Mouse (Mus musculus) megakaryocyte progenitor cell, adult 5-6 weeks (primary cell): ENCODE measurements around the gene Zfp687. TPM values are rescaled to one million over a fixed set of nuclear protein-coding genes. Genes with fewer than 3 reads are reported as not detected.
"Not testable (repeated sequence)": the region's sequence is repeated elsewhere in the genome, so short reads cannot be mapped to it uniquely, and the experiment has no call there.

Experiments used
- ATAC-seq: replicated peaks from 2 replicates; pipeline ENCODE4 v1.8.0; 2016; ENCODE audit warnings: mild to moderate bottlenecking, moderate TSS enrichment, inconsistent platforms; ENCODE audit not compliant: poor library complexity
- total RNA-seq, 2 experiments: library from RNA; stranded (forward) in 1 of 2; stranded (reverse) in 1 of 2; fragments of 157-497, 149-512 nt in 1 of 2; fragments of 200-1000 nt in 1 of 2; gene quantifications; 2 replicates each; pipeline versions ENCODE4 v1.2.3 to v1.2.4; 2015 to 2017

The Zfp687 gene
- total RNA-seq (2015) (15.8 and 21.5 TPM in 2 replicates), total RNA-seq (2017) (19.6 and 21.3 TPM in 2 replicates)

DNA sequence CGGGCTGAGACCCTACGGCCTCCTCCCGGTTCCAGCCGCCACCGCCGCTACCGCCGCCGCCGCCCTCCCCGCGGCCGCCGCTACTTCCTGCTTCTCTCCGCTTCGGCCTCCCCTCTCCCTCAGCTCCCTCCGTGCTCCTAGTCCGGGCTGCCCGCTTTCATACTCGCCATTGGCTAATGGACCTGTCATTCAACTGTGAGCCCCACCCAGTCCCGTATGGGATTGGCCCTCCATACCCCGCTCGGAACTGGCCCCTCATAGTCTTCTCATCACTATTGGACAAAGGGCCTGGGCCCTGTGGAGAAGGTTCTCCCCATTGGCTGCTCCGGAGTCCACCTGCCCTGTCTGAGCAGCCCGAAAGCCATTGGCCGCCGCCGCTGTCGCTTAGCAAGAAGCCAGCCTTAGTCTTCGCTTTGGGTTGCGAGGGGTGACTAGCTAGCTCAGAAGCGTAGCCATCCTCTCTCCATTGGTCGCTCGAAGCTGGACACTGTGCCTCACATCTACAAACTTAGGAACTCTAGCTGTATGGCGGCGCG is at the start of gene Zfp687:
Gene Zfp687, minus strand, starts transcription at position 112 of the 536 bp plus-strand sequence.
- ATAC-seq = peak; percentile 73

DNA sequence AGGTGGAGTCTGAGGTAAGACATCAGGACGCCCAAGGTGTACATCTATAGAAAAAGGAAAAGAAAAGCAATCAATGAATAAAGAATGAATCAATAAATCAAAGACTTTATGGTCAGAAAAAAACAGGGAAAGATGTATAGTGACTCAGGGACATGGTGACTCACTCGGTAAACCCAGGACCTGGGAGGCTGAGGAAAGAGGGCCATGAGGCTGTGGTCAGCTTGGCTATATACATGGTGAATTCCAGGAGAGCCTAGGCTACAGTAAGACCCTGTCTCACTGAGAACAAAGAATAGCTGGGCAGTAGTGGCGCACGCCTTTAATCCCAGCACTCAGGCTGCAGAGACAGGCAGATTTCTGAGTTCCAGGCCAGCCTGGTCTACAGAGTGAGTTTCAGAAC is 48.5 kb upstream of the Zfp687 start:
- ATAC-seq = no peak

- ATAC-seq = no peak
Observed at GRCm38 (mm10) chr3:95058078-95058477, 42.8 kb upstream of the Zfp687 start.

GRCm38 (mm10) chr3:95056275-95056674 is 41.0 kb upstream of the Zfp687 start:
- ATAC-seq = peak; percentile 67

GRCm38 (mm10) chr3:95054481-95055260 is 39.4 kb upstream of the Zfp687 start:
- ATAC-seq = peak; percentile 65

- ATAC-seq = peak; percentile 56
Observed at GRCm38 (mm10) chr3:95053701-95054100, 38.5 kb upstream of the Zfp687 start.

- peak; percentile 53 for ATAC-seq
Observed at GRCm38 (mm10) chr3:95052959-95053358, 37.7 kb upstream of the Zfp687 start.

DNA sequence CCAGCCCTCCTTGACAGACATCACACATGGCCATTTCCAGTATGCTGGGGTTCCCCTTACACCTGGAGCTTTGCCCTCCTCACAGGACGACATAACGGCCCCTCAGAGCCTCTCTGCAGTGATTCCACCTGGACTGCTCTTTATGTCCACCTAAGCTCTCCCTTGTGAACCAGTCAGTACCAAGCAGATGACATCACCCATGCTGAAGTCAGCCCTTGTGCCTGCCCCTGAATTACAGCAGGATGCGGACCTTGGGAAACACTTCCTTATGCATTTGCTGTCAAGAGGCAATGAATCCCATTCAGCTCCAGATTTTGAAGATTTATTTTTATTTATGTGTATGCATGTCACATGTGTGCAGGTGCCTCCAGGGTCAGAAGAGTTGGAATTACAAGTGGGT is 32.7 kb upstream of the Zfp687 start:
- ATAC-seq = no peak

- ATAC-seq = no peak; the same call in 1 of the 2 replicates
Observed at GRCm38 (mm10) chr3:95046462-95047057, 31.3 kb upstream of the Zfp687 start.

DNA sequence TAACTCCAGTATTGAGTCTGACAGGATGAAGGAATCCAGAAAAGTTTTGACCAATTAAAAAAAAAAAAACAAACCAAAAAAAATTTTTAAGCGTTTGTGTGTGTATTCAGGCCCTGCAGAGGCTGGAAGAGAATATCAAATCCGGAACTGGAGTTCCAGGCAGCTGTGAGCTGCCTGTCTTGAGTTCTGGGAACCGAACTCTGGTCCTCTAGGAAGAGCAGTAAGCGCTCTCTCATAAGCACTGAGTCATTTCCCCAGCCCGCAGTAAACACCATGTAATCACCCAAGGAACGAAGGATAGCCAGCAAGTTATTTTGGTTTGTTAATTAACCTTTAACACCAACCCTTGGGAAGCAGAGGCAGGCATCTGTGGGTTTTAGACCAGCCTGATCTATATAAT is 28.0 kb upstream of the Zfp687 start:
- ATAC-seq = no peak

- ATAC-seq = peak; percentile 65
Observed at GRCm38 (mm10) chr3:95042838-95043229, 27.6 kb upstream of the Zfp687 start.

GRCm38 (mm10) chr3:95042166-95042837 is 27.1 kb upstream of the Zfp687 start, which contains the start of gene Psmd4:
Psmd4 (minus strand) TSS chr3:95042614.
- peak; percentile 98 for ATAC-seq

DNA sequence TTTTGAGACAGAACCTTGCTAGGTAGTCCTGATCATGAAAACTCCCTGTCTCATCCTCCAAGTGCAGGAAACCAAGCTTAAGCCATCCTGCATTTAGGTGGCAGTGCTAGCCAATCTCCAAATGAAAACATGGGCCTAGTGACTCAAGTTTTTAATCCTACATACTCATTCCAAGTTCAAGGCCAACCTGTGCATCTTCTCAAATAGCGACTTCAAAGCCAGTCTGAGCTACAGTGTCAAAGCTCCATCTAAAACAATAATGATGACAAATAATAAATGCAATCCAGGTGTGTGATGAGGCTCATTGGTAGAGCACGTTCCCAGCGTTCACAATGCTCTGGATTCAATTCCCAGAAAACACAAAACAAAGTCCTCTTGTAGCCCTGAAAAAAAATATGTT is 26.4 kb upstream of the Zfp687 start:
- ATAC-seq = no peak

GRCm38 (mm10) chr3:95029953-95030352 is 14.7 kb upstream of the Zfp687 start:
- 0 out of 2 replicates have a peak, but pooled peaks have one; percentile 43 for ATAC-seq

- ATAC-seq = not testable (repeated sequence)
Observed at GRCm38 (mm10) chr3:95029291-95029827, 14.1 kb upstream of the Zfp687 start.

DNA sequence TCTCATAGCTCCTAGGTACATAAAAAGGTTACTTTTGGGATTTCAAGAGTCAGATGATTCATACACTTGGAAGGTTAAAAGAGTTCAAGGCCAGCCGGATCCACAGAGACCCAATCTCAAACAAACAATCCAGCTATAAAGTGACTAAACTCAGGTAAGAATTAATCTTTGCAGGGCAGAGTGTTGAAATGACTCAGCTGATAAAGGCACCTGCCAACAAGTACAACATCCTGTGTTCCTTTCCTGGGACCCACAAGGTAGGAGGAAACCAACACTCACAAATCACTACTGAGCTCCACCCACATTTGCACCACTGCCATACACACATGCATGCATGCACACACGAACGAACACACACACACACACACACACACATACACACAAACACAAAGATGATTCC is 13.4 kb upstream of the Zfp687 start:
- ATAC-seq = 0 out of 2 replicates have a peak, but pooled peaks have one; percentile 18

- ATAC-seq = peak; percentile 85
Observed at GRCm38 (mm10) chr3:95027701-95028100, 12.5 kb upstream of the Zfp687 start.

DNA sequence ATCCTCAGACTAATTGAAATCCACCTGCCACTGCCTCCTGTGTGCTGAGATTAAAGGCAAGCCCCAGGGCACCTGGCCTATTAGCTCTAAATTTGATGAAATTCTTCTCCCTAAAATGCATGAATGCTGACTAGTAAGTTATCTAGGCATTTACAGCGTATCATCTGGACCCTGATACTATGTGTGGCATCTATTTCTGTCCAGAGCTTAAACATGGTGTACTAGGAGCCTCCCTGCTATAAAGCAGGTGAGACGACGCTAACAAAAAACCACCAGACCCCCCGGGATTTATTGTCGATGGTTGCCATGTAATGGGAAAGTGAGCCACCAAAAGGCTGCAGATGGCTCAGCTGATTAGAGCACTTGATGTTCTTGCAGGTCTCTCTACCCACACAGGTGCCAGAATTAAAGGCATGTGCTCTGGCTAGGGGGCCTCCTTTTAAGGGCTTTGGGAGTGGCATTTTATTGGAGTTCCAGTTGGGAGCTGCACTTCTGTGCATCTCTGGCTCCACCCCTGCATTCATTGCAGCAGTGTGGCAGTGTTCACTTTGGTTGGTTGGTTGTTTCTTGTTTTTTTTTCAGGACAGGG is 11.9 kb upstream of the Zfp687 start:
- ATAC-seq = peak; percentile 19; the same call in 1 of the 2 replicates

GRCm38 (mm10) chr3:95025202-95025601 is 10.0 kb upstream of the Zfp687 start:
- no peak for ATAC-seq

GRCm38 (mm10) chr3:95024551-95024950 is 9.3 kb upstream of the Zfp687 start:
- ATAC-seq = no peak

DNA sequence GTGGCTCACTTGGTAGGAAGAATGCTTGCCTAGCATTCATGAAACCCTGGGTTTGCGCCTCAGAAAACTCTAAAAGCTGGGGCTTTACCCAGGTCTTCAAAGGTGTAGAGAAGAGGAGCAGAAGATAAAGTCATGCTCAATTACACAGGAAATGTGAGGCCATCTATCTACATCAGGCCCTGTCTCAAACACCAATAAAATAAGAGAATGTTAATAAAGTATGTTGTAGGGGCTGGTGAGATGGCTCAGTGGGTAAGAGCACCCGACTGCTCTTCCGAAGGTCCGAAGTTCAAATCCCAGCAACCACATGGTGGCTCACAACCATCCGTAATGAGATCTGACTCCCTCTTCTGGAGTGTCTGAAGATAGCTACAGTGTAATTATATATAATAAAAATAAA is 5.7 kb upstream of the Zfp687 start:
- not testable (repeated sequence) for ATAC-seq
